Mouse (Mus musculus) brain, embryonic 14.5 days (tissue): ENCODE measurements around the gene Tmco4. TPM values are rescaled to one million over a fixed set of nuclear protein-coding genes. Genes with fewer than 3 reads are reported as not detected.

ENCODE experiments used
- DNase-seq: peaks from one replicate; pipeline ENCODE4 v3.0.0-alpha.2; 2011; ENCODE audit warnings: low read depth
- CTCF ChIP-seq: fragments of 200-500 bp; IDR thresholded peaks from 2 replicates; pipeline ENCODE4 v1.5.1; 2012; ENCODE audit warnings: inconsistent platforms, mild to moderate bottlenecking, moderate library complexity, borderline replicate concordance; ENCODE audit not compliant: insufficient read depth, insufficient read length; ENCODE audit errors: extremely low read depth
- POLR2A ChIP-seq: fragments of 200-500 bp; IDR thresholded peaks from 2 replicates; pipeline ENCODE4 v1.6.1; 2012; ENCODE audit warnings: mild to moderate bottlenecking, inconsistent platforms, borderline replicate concordance; ENCODE audit not compliant: poor library complexity, insufficient read depth, insufficient read length, severe bottlenecking; ENCODE audit errors: extremely low read depth
- polyA plus RNA-seq: library from polyadenylated mRNA; depleted of rRNA; stranded (reverse); fragments of >200 nt; gene quantifications from 2 replicates; pipeline ENCODE4 v1.2.3, GENCODE M21; 2012

Tmco4 gene
- polyA plus RNA-seq, 1 experiment = 0.62 TPM

GRCm38 (mm10) chr4:139053391-139053790, 80.7 kb downstream of the Tmco4 start:
- no peak for DNase-seq
- TF ChIP-seq CTCF = no peak

- peak; percentile 97 for DNase-seq
- TF ChIP-seq POLR2A (no peak), CTCF (peak; percentile 65)
Observed at GRCm38 (mm10) chr4:139054300-139054923, 81.7 kb downstream of the Tmco4 start.

GRCm38 (mm10) chr4:139055336-139055735, 82.6 kb downstream of the Tmco4 start:
- DNase-seq = peak; percentile 93
- TF ChIP-seq POLR2A (no peak), CTCF (no peak)

- DNase-seq = no peak
- TF ChIP-seq CTCF (no peak), POLR2A (no peak)
Observed at GRCm38 (mm10) chr4:139055744-139056143, 83.1 kb downstream of the Tmco4 start.

GRCm38 (mm10) chr4:139057291-139057690, 84.6 kb downstream of the Tmco4 start:
- no peak for TF ChIP-seq POLR2A
- no peak for TF ChIP-seq CTCF

GRCm38 (mm10) chr4:139058029-139058428, 85.3 kb downstream of the Tmco4 start:
- TF ChIP-seq POLR2A (no peak), CTCF (no peak)

More at GRCm38 (mm10) chr4:139057291-139057690, 84.6 kb downstream of the Tmco4 start:
- DNase-seq = no peak

GRCm38 (mm10) chr4:139059569-139059968, 86.9 kb downstream of the Tmco4 start:
- DNase-seq = peak; percentile 29
- no peak for TF ChIP-seq POLR2A
- TF ChIP-seq CTCF = no peak

More at GRCm38 (mm10) chr4:139058029-139058428, 85.3 kb downstream of the Tmco4 start:
- DNase-seq = no peak

- TF ChIP-seq CTCF (no peak), POLR2A (no peak)
- DNase-seq = no peak
Observed at GRCm38 (mm10) chr4:139064831-139065230, 92.1 kb downstream of the Tmco4 start.

GRCm38 (mm10) chr4:139068287-139068686, 95.6 kb downstream of the Tmco4 start:
- DNase-seq = peak; percentile 69
- TF ChIP-seq POLR2A (no peak), CTCF (no peak)

- no peak for DNase-seq
- TF ChIP-seq CTCF (no peak), POLR2A (no peak)
Observed at GRCm38 (mm10) chr4:139074060-139074459, 101.4 kb downstream of the Tmco4 start.

- DNase-seq = no peak
Observed at GRCm38 (mm10) chr4:139075041-139075711, 102.5 kb downstream of the Tmco4 start, which contains the start of gene Htr6. TSS of gene Htr6 (minus strand) at chr4:139075570.

GRCm38 (mm10) chr4:139075915-139076314, 103.2 kb downstream of the Tmco4 start:
- TF ChIP-seq POLR2A (no peak), CTCF (peak; percentile 35; the same call in 1 of the 2 replicates)
- no peak for DNase-seq

More at GRCm38 (mm10) chr4:139075041-139075711, 102.5 kb downstream of the Tmco4 start, which contains the start of gene Htr6:
- TF ChIP-seq CTCF (no peak), POLR2A (no peak)
